Mouse (Mus musculus): ENCODE measurements around the gene Smim9. TPM values are rescaled to one million over a fixed set of nuclear protein-coding genes. Genes with fewer than 3 reads are reported as not detected.
"Not testable (repeated sequence)": the region's sequence is repeated elsewhere in the genome, so short reads cannot be mapped to it uniquely, and the experiment has no call there.

Gene Smim9
- not detected for total RNA-seq (2021)

DNA sequence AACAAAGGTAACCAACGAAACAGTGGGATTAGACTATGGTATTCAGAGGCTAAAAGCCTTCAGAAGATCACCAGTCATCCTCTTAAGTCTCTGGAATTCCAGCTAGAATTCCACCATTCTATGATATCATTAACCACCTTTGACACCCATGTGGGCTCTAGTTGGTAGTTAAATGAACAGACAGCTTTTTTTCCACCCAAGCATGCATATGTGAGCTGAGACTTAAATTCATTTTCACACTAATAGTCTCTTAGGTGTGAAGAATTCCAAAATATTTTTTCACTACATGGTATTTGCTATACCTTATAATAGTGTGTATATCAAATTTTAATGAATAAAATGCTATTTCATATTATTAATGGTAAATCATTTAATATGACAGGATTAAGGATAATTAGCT, at the start of gene Smim9:
Gene Smim9, minus strand, starts transcription at position 101 of the 400 bp plus-strand sequence.
- intact Hi-C loops (cut with DNase I) = no loop called here
- no peak for DNase-seq

- peak; percentile 21 to 39 for DNase-seq
- intact Hi-C loops (cut with DNase I) = no loop called here
Measured at GRCm38 (mm10) chrX:75155576-75156243, 7.9 kb downstream of the Smim9 start.

DNA sequence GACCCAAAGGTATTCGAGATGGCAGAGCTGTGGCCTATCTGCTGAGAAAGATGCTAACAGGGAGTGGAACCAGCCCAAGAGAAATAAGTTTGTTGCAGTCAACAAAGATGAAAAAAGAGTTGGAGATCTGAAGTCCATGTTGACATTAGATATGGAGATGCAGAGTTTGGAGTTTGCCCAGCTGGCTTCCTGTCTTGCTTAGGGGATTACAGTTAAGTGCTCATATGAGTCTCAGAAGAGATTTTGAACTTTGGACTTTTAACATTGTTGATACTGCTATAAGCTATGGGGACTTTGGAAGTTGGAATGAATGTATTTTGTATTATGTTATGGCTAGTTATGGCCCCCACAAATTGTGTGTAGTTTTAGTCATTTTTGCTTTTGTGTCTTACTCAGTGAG, 11.3 kb downstream of the Smim9 start:
- intact Hi-C loops (cut with DNase I) = no loop called here
- no peak for DNase-seq

DNA sequence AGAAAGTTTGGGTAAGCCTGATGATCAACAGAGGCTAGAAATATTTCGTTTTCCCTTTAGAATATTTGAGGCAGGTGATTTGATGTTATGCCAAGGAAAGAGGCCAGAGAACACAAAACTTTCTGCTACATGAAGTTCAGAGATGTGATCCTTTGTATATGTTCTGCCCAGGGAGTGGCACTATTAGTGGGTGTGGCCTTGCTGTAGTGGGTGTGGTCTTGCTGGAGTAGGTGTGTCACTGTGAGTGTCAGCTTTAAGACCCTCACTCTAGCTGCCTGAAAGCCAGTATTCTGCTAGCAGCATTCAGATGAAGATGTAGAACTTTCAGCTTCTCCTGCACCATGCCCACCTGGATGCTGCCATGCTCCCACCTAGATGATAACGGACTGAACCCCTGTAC, 13.3 kb downstream of the Smim9 start:
- DNase-seq = no peak
- intact Hi-C loops (cut with DNase I) = no loop called here

DNA sequence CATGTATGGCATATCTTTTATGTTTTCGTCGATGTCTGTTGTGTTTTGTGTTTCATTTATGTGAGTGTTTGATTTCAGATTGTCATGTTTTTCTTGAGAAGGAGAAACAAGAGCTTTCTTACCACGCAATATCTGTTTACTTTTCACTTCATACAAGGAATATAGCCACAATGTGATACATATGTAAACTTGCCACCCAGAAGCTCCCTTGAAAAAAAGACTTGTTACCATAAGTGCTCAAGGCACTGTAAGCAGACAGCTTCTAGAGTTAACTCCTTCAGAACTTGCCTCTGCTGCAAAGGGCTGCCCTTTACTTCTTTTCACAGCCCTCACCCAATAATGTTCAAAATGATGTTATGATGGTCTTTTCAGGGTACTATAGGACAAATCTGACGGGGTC, 15.2 kb downstream of the Smim9 start:
- intact Hi-C loops (cut with DNase I) = no loop called here
- no peak for DNase-seq

DNA sequence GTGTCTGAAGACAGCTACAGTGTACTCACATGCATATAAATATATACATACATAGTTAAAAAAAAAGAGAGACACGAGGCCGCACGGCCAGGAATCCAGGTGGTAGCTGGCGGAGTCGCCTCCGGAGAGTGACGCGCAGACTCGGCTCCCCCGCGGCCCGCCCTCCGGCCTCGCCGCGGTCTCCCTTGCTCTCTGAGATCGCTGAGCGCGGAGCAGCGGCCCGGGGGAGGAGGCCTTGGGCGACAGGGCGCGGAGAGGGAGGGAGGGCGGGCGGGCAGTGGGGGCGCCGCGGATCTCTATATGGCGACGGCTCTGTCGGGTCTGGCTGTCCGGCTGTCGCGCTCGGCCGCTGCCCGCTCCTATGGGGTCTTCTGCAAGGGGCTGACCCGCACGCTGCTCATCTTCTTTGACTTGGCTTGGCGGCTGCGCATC, 20.4 kb downstream of the Smim9 start:
- intact Hi-C loops (cut with DNase I) = not testable (repeated sequence)
- peak in 1 of 2 experiments; percentile 9 for DNase-seq

DNA sequence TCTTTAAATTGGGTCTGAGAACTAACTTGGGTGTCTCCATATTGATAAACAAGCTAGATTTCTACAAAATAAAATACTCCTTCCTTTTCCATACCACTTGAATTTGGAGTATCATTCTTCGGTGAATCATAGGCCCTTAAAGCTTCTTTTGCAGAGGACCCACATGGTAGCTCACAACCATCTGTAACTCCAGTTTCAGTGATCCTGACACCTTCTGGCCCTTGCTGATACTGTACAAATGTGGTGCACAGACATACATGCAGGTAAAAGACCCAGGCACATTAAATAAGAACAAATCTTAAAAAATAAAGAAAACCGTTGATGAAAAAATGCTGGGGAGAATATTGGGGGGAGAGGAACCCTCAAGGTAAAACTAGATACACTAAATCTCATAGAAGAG, 25.4 kb downstream of the Smim9 start:
- no peak for DNase-seq
- intact Hi-C loops (cut with DNase I) = no loop called here

DNA sequence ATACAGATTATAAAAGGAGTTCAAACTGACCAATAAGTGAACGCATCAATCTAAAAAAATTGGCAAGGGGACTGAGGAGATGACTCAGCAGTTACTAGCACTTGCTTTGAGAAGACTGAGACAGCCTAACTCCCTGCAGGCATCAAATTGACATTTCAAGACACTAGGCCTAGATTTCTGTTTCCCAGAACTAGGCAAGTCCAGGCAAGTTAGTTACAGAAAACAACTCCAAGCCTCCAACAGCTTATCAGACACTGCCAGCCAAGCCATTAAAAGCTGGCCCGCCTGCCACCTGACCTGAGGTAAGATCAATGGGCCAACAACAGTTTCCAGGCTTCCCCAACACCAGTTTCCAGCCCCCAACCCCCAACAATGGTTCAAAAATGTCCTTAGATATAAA, 25.8 kb downstream of the Smim9 start:
- no peak for DNase-seq
- intact Hi-C loops (cut with DNase I) = no loop called here

DNA sequence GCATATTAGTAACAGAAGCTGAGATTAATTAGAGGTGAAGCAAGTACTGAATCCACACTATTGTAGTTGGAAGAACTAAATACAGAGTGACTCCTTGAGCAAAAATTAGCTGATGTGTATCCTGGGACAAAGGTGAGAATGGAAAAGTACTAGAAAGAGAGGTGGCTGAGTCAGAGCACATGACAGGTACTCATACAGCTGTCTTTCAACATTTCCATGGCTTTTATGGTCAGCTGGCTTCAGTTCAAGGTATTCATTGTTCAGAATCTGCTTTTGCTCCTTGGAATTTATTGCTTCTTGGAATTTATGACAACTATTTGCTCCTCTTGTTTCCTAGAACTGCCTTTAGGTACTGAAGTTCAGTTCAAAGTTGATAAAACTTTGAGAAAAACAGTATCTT, 26.6 kb downstream of the Smim9 start:
- intact Hi-C loops (cut with DNase I) = no loop called here
- DNase-seq = no peak

- intact Hi-C loops (cut with DNase I) = no loop called here
- DNase-seq = peak; percentile 80 to 81
Measured at GRCm38 (mm10) chrX:75130467-75131160, 33.0 kb downstream of the Smim9 start, which contains the start of gene Mpp1. TSS of gene Mpp1 (minus strand) at chrX:75131016.

DNA sequence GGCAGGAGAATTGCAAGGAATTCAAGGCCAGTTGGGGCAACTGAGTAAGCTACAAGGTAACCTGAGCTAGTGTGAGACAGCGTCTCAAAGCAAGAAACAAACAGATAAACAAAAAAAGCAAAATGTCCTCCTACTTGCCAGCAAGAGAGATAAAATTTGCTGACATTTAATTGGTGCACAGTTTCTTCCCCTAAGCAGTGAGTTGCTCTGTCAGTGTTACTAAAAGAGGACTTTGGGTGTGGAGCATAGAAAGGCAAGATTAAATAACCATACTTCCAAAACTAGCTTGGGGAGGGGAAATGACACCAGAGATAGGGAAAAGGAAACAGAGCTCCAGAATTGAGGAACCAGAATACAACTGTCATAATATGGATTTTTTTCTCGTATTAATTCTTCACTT, 34.1 kb downstream of the Smim9 start:
- no peak for DNase-seq
- intact Hi-C loops (cut with DNase I) = loop anchor here (2.0 kb wide), 1 partner anchor 33 kb away; no protein-coding TSS in a partner anchor

DNA sequence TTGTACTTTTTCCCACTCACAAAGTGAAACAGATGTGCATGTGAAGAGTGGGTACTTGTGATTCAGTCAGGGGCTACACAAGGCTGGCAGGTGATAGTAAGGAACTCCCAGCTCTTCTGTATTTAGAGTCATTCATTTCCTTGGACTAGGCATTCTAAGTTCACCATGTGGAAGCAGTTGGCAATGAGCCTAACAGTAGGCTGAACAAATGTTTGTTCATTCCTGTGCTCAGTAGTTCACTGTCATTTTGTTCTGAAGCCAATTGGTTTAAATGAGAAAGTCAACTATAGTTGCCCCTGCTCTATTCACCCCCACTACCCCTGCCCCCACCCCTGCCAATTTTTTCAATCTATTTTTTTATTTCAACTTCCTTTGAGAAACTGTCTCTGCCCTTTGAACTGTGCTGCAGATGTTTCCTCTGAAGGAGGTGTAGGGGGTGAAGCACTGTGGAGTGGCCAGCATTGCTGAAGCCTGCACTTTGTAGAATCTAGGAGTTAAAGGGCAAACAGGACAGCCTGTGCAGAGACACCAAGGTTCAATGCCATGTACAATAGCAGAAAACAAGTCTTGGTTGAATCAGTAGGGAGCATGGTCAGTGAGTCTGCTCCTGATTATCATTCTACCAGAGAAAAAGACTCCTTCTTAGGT, 35.1 kb downstream of the Smim9 start:
- intact Hi-C loops (cut with DNase I) = loop anchor here (2.0 kb wide), 1 partner anchor 32 kb away; no protein-coding TSS in a partner anchor
- DNase-seq = peak; percentile 15 to 17

DNA sequence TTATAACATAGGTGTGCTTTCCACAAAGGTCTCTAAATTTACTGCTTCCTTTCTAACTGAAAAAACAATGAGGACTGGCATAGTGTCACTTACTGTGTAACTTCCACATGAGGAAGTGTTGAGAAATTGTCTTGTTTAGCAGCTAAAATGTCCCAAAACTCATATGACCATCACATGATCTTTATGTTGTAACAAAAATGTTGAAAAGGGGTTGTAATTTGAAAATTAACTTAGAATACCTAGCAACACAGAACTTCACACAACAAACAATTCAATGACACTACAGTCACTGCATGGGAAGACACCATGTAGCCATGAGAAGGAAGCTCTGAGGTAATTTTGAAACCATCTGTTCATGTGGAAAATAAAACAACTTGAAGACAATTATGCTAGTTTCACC, 36.7 kb downstream of the Smim9 start:
- intact Hi-C loops (cut with DNase I) = no loop called here

DNA sequence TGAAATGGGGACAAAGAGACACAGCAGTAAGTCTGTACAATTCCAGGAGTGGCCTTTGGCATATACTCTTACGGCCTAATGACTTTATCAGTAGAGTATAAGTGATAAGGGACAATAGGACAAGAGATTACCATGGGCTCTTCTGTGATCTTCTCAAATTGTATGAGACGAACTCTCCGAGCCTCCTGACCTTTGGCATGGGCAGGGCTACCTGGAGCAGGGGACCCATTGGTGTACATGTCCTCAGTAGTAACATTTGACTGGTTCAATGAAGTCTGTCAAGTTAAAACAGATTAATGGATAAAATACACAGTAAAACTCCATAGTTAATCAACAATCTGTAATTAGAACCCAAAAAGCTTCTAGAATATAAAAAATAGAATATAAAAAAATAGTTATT, 38.0 kb downstream of the Smim9 start:
- no peak for DNase-seq
- intact Hi-C loops (cut with DNase I) = no loop called here

More for the DNA sequence above, 36.7 kb downstream of the Smim9 start:
- DNase-seq = no peak

DNA sequence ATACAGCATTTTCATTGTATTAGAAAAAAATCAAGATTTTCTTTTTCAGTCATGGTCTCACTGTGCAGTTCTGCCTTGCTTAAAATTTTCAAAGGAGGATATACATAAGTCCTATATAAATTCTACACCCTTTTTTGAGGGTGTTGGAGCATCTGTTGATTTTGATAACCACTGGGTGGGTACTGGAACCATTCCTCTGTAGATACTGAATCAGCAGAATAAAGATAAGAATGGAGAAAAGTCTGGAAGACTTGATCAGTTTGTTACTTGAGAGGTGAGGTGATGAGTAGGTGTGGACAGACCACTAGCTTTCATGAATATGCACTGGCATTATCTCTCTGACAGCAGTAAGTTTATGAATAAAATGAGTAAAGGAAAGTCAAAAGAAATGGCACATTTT, 48.0 kb downstream of the Smim9 start:
- DNase-seq = no peak
- intact Hi-C loops (cut with DNase I) = no loop called here

- intact Hi-C loops (cut with DNase I) = loop anchor here (10.0 kb wide), 1 partner anchor 423 kb away; no protein-coding TSS in a partner anchor
Measured at GRCm38 (mm10) chrX:75102293-75102692, 61.3 kb downstream of the Smim9 start.

GRCm38 (mm10) chrX:75098799-75099198, 64.8 kb downstream of the Smim9 start:
- intact Hi-C loops (cut with DNase I) = no loop called here
- DNase-seq = no peak

More at GRCm38 (mm10) chrX:75102293-75102692, 61.3 kb downstream of the Smim9 start:
- no peak for DNase-seq

DNA sequence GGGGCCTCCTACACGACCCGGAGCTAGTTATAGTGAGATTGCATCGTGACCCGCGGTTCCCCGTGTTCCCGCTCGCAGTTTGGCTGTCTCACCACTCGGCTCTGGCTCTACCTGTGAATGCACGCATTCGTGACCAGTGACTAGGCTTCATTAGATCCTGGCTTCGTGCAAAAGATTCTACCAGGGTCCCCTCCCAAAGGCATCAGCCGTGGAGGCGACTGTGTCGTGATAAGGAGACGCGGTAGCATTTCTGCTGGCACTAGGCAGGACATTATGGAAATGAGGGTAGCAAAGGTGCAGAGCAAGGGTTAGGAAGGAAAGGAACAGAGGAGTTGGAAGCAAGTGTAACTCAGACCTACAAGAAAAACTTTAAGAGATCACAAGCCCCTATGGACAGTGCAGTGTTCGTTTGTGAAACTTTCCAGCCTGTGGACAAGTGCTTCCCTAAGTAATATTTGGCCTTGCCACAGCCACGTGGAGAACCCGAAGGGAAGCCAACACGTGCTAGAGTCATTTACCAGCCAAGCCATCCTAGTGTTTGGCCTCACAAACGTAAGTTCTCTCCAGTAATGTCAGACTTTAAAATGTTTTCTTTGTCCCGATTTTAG, 67.3 kb downstream of the Smim9 start:
- intact Hi-C loops (cut with DNase I) = loop anchor here (2.0 kb wide), 1 partner anchor 33 kb away; no protein-coding TSS in a partner anchor
- DNase-seq = peak; percentile 18

Measured in heart, postnatal 10 days (tissue).